Mouse (Mus musculus): ENCODE data around the gene Cntn4. TPM values are rescaled to one million over a fixed set of nuclear protein-coding genes. Genes with fewer than 3 reads are reported as not detected.
A peak's percentile ranks its signal among the peaks of the same experiment; 100 is the strongest.

The Cntn4 gene
- polyA plus RNA-seq, 1 experiment = 23.9 TPM

DNA sequence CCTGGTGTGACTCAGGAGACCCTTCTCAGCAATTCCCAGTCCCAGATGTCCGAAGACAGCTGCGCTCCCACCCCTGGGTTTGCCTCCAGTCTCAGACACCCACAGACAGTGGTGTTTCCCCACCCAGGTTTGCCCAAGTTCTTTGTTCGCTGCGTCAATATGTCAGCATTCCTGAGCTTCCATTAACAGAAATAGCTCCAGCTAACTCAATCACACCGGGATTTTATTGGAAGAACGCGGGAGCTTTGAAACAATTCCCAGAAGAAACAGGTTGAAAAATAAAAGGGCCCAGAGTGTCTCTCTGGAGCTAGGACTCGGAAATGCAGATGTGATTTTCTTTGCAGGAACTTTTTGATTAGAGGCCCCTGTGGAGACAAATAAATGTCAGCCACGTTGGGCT, 916.3 kb downstream of the Cntn4 start:
- DNase-seq (ENCODE audit: extremely low spot score in 1 of 2, low spot score in 1 of 2) = no peak

DNA sequence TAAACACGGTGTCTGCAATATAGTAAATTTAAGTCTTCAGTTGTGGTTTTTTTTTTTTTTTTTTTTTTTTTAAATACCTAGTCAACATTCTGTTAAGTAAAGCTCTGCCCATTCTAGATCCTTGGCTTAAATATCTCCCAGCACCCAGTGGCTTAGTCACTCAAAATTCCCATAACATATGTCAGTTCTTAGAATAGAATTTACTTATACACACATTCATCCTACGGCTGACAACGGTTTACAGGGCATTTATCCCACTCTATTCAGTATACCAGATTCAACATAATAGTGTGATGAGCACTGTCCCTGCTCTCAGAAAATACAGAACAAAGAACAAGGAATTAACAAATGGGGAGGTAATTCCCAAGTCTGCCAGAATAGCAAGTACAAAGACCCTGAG, 939.6 kb downstream of the Cntn4 start:
- peak; percentile 7 to 51 for DNase-seq (ENCODE audit: extremely low spot score in 1 of 2, low spot score in 1 of 2)

DNA sequence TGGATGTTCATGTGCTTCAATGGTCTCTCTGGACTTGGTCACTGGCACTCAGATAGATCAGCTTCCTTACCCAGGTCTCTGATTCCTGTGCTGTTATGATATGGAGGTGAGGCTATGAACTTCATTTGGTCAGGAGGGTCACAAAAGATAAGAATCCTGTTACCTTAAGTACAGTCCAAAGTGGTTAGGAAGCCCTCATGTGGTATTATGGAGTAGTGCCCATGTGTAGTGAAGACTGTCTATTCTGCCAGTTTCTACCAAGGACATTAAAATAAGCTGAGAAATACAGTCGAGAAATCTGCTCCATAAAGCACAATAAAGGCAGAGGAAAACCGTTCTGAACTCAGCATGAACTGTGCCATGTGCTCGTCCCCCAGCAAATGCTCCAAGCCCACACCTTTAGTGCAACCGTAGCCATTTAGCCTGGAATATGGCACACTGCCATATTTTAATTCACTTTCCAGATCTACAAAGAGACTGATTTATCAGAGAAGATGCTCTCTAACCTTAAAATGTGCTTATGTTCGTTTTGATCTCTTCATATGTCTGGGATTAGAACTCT, 943.8 kb downstream of the Cntn4 start:
- DNase-seq (ENCODE audit: extremely low spot score in 1 of 2, low spot score in 1 of 2) = no peak

GRCm38 (mm10) chr6:106643026-106643425, 965.6 kb downstream of the Cntn4 start:
- peak in 1 of 2 experiments; percentile 34 for DNase-seq (ENCODE audit: extremely low spot score in 1 of 2, low spot score in 1 of 2)

DNA sequence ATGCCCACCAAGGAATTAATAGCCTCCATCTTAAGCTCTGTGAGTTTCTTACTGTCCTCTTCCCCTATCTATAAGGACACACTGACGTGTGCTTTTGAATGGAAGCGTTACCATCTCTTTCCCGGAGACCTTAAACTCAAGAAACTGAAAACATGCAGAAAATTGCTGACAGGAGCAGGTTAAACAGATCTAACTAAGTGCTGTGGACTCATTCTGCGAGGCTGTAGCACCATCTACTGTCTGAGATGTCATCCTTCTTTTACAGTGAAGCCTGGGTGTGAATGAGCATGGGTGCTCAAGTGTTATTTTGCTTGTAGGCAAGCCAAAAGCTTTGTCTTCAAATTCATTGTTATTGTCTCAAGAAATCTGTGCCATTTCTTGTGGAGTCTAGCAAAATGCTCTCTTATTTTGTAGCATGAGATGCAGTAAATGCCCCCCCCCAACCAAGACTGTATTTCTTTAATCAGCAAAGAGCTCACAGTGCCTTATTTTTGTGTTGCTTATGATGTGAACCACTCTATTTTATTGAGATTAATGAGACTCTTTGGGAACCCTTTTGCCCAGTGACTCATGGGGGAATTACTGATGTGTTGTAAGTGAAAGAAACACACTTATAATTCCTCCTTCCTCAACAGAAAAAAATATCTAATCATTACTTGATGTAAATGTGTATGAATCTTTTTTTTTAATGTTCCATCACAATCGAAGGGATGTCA, 968.2 kb downstream of the Cntn4 start:
- peak; percentile 52 to 80 for DNase-seq (ENCODE audit: extremely low spot score in 1 of 2, low spot score in 1 of 2)

- no peak for DNase-seq (ENCODE audit: extremely low spot score in 1 of 2, low spot score in 1 of 2)
Observed at GRCm38 (mm10) chr6:106646945-106647344, 969.5 kb downstream of the Cntn4 start.

DNA sequence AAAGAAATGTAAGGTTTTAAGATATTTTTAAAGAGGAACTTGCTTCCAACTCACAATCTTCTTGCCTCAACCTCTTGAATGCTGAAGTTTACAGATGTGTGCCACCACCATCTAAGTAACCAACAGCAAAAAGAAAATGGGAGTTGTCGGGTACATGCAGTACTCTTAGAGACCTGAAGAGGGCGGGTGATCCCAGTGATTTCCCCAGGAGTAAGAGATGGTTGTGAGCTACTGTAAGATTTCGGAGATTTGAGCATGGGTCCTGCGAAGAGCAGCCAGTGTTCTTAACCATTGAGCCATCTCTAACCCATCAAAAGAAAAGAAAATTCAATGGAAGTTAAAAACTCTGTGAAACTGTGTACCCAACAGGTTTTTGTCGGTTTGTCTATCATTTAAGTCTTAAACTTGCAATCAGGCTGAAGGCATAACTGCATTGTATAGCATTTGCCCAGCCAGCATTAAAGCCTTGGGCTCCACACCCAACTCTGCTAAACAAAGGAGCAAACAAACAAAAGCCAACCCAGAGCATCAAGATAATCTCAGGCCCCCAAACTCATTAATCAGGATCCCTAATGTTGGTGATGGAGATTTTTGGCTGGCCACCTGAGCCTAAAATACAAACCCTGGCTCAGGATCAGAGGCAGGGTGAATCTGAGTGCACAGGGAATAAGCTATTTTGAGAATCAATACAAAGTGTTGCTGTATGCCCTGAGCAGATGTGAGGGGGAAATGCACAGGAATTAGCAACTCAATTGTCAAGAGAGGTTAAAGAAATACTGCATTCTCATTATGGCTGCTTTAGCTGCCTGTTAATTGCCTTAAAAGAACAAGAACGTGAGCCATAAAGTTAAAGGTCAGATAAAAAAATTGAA, 986.6 kb downstream of the Cntn4 start:
- DNase-seq (ENCODE audit: extremely low spot score in 1 of 2, low spot score in 1 of 2) = peak in 1 of 2 experiments; percentile 52

DNA sequence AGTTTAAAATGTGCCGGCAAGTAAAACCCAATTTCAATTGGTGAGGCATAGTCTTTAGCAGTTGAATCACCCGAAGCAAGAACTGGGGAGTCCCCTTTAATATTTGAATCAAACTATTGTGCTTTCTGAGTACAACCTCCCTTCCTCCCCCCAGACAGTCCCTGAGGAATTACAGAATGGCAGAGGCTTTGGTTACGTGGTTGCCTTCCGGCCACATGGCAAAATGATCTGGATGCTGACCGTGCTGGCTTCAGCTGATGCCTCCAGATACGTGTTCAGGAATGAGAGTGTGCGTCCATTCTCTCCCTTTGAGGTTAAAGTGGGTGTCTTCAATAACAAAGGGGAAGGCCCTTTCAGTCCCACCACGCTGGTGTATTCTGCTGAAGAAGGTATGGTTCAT, 998.1 kb downstream of the Cntn4 start:
- DNase-seq (ENCODE audit: extremely low spot score in 1 of 2, low spot score in 1 of 2) = no peak

GRCm38 (mm10) chr6:106701931-106702330, 1024.5 kb downstream of the Cntn4 start:
- DNase-seq (ENCODE audit: extremely low spot score in 1 of 2, low spot score in 1 of 2) = no peak

- DNase-seq (ENCODE audit: extremely low spot score in 1 of 2, low spot score in 1 of 2) = no peak
Observed at GRCm38 (mm10) chr6:106705506-106706035, 1028.1 kb downstream of the Cntn4 start.

DNA sequence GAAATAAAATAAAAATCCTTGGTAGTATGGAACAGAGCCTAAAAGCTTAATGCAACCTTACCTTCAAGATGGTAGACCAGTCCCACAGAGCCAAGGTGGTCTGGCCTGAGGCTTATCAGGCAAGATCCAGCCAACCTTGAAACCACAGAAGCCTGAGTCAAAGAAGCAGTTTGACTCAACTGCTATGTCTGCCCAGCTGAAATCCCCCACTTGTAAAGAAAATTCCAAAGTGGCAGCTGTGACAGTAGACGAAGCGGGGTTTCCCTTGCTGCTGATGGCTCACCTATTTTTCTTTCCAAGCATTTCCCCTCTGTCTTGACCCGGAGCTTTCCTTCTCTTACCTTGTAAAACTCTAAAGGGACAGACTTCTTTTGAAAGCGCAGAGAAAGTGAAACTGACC, 1048.2 kb downstream of the Cntn4 start:
- no peak for DNase-seq (ENCODE audit: extremely low spot score in 1 of 2, low spot score in 1 of 2)

DNA sequence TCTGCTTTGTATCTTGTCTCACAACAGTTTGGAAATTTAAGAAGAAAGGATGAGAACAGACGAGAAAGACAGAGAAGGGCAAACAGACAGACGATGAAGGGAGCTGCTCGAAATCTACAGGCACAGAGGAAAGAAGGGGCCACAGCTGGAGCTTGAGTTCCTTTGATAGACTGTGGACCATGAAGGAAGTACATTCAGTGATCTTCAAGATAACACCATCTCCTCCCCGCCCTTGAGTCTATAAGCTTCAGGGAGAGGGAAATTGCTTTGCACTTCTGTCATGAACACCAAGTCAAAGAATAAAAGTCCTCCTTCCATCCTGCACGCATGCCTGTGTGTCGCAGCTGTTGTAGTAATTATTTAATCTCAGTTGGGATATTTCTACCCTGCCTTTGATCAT, 1048.6 kb downstream of the Cntn4 start:
- no peak for DNase-seq (ENCODE audit: extremely low spot score in 1 of 2, low spot score in 1 of 2)

- DNase-seq (ENCODE audit: extremely low spot score in 1 of 2, low spot score in 1 of 2) = no peak
Observed at GRCm38 (mm10) chr6:106727703-106728102, 1050.2 kb downstream of the Cntn4 start.

- no peak for DNase-seq (ENCODE audit: extremely low spot score in 1 of 2, low spot score in 1 of 2)
Observed at GRCm38 (mm10) chr6:106729682-106730314, 1052.3 kb downstream of the Cntn4 start.

DNA sequence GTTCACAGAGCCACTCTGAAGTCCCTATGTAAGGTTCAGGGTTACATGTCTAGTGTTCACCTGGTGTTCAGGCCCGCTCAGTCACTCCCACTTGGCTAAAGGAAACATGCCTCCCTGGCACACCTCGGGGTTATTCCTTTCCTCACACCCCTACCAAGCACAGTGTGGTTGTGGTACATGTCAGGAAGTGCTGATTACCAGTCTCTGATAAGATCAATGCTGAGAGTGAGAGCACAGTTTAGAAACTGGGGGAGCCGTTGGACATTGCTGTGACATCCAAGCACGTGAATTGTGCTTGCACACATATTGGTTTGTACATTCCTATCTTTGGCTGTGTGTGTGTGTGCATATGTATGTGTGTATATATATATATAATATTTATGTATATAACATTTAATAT, 1055.1 kb downstream of the Cntn4 start:
- DNase-seq (ENCODE audit: extremely low spot score in 1 of 2, low spot score in 1 of 2) = no peak

DNA sequence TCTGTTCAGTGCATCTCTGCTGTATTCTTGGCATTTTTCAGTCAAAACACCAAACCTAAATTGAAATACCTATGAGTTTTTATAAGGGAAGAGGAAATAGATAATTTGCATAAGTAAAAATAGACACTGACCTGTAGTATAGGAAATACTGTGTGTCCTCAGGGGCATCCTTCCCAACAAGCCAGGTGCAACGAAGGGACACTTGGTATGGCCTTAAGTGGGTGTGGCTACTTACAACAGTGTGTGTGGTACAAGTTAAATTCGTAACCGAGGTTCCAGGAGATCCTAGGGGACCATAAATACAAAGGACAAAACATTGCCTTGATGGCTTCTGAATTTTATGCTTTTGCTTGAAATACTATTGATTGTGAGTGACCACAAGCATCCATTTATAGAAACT, 1060.8 kb downstream of the Cntn4 start:
- DNase-seq (ENCODE audit: extremely low spot score in 1 of 2, low spot score in 1 of 2) = no peak

GRCm38 (mm10) chr6:106740244-106740825, 1062.9 kb downstream of the Cntn4 start:
- no peak for DNase-seq (ENCODE audit: extremely low spot score in 1 of 2, low spot score in 1 of 2)

GRCm38 (mm10) chr6:106743556-106744233, 1066.2 kb downstream of the Cntn4 start:
- DNase-seq (ENCODE audit: extremely low spot score in 1 of 2, low spot score in 1 of 2) = no peak

DNA sequence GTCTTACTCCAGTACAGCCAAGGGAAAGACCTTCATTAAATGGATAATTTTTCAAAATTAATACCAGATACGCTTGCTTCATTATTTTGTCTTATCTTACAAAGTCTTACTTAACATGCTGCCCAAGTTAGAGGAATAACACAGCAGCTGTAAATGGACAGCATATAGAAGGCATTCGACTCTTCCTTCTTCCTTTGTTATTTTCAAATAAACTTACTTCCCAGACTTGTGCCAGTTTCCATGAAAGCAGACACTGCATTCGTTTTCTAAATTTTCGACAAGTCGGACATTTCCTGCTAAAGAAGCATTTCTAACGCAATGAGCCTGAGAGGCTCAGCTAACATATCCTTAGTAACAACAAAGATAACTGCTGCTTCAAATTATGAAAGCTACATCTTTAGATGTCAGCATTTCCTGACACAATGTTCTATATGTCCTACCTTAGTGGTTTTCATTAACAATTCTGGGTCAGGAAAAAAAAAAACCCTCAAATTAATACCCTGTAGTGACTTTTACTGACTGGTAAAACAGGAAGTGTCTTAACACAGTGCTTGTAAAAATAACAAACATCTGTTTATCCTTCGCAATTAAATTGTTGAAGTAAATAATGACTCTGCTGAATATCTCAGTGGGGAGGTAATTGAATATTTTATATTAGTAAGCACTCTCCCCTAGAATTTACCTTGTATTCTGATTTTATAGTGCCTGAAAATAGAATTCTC, 1068.4 kb downstream of the Cntn4 start:
- no peak for DNase-seq (ENCODE audit: extremely low spot score in 1 of 2, low spot score in 1 of 2)
